Mouse (Mus musculus) midbrain, postnatal 0 days (tissue): Measurements from ENCODE around the gene Rsrp1. TPM values are rescaled to one million over a fixed set of nuclear protein-coding genes. Genes with fewer than 3 reads are reported as not detected.

ENCODE experiments used
- ATAC-seq: fragments of 200-750 bp; cut with Nextera tagmentation; 2 replicates; pipeline ENCODE4 v1.8.0; 2017; ENCODE audit warnings: moderate number of reproducible peaks, mild to moderate bottlenecking, moderate TSS enrichment, moderate library complexity; ENCODE audit not compliant: low FRiP score
- DNase-seq: peaks from one replicate; pipeline ENCODE4 v3.0.0-alpha.2; 2015; ENCODE audit warnings: low spot score
- H3K27ac ChIP-seq: fragments of 300-500 bp; sonication (generic); 2 replicates; pipeline ENCODE4 v1.5.1; 2014; ENCODE audit warnings: low read depth, mild to moderate bottlenecking, low read length, mixed read lengths
- H3K27me3 ChIP-seq: fragments of 300-500 bp; sonication (generic); 2 replicates; pipeline ENCODE4 v1.6.1; 2014; ENCODE audit warnings: low read length, control low read depth, mixed read lengths; ENCODE audit not compliant: insufficient read depth
- H3K36me3 ChIP-seq: fragments of 300-500 bp; sonication (generic); 2 replicates; pipeline ENCODE4 v1.6.1; 2014; ENCODE audit warnings: low read length, control low read depth, mixed read lengths; ENCODE audit not compliant: insufficient read depth
- H3K4me1 ChIP-seq: fragments of 300-500 bp; sonication (generic); 2 replicates; pipeline ENCODE4 v1.6.1; 2014; ENCODE audit warnings: mild to moderate bottlenecking, control low read depth, antibody characterized with exemption, low read length, mixed read lengths; ENCODE audit not compliant: insufficient read depth
- H3K4me2 ChIP-seq: fragments of 300-500 bp; sonication (generic); 2 replicates; pipeline ENCODE4 v1.6.1; 2014; ENCODE audit warnings: low read depth, mild to moderate bottlenecking, low read length, mixed read lengths; ENCODE audit not compliant: poor library complexity, severe bottlenecking
- H3K4me3 ChIP-seq: fragments of 300-500 bp; sonication (generic); 2 replicates; pipeline ENCODE4 v1.5.1; 2014; ENCODE audit warnings: low read depth, mild to moderate bottlenecking, low read length, moderate library complexity
- H3K9ac ChIP-seq: fragments of 300-500 bp; sonication (generic); replicated peaks from 2 replicates; pipeline ENCODE4 v1.6.1; 2014; ENCODE audit warnings: mild to moderate bottlenecking, low read length, moderate library complexity, mixed read lengths; ENCODE audit not compliant: poor library complexity, severe bottlenecking
- H3K9me3 ChIP-seq: fragments of 300-500 bp; sonication (generic); 2 replicates; pipeline ENCODE4 v1.6.1; 2016; ENCODE audit warnings: low read length, control low read depth
- CTCF ChIP-seq: IDR thresholded peaks from 2 replicates; pipeline ENCODE4 v1.5.1; 2016; ENCODE audit warnings: antibody characterized with exemption, mild to moderate bottlenecking
- WGBS: fragments of 180-500 bp; shearing (Covaris S2); extraction: QIAGEN DNeasy Blood & Tissue Kit; methylation state at CpG from one replicate; pipeline ENCODE4 v1.1.7; 2014; 5-methylcytosine and 5-hydroxymethylcytosine counted together
- polyA plus RNA-seq: library from polyadenylated mRNA; unstranded; fragments of >200 nt; fragmentation: Nextera tagmentation; extraction: Ambion mirVana; gene quantifications from 2 replicates; pipeline ENCODE4 v1.2.1, GENCODE M21; 2015
- total RNA-seq: library from RNA; depleted of rRNA; stranded (reverse); fragments of >200 nt; gene quantifications from 2 replicates; pipeline ENCODE4 v1.2.3, GENCODE M21; 2014

Rsrp1 gene
- total and polyA plus RNA-seq, 2 experiments from 2014 or later = 109 to 319 TPM

- DNase-seq = peak; percentile 38
Measured at GRCm38 (mm10) chr4:134924019-134924741, 788 bp downstream of the Rsrp1 start.

GRCm38 (mm10) chr4:134925206-134925605, 1.8 kb downstream of the Rsrp1 start:
- H3K4me2 ChIP-seq = peak overlapping the region; percentile 83
- no peak overlapping the region for H3K27ac ChIP-seq
- H3K27me3 ChIP-seq = no peaks in the 10 kb centered on the region
- H3K9me3 ChIP-seq = no peaks in the 10 kb centered on the region
- H3K9ac ChIP-seq = no peak overlapping the region
- WGBS = 78% methylated on average over 8 of the region's 8 CpGs
- H3K4me3 ChIP-seq = peak overlapping the region; percentile 99; the same call in 1 of the 2 replicates
- peaks cover 23% of the 10 kb centered on the region for H3K36me3 ChIP-seq
- TF ChIP-seq CTCF = no peak
- peaks cover 3% of the 10 kb centered on the region; the same call in 1 of the 2 replicates for H3K4me1 ChIP-seq
- ATAC-seq (no peak), DNase-seq (no peak)

More at GRCm38 (mm10) chr4:134924019-134924741, 788 bp downstream of the Rsrp1 start:
- peak overlapping the region; percentile 83 for H3K4me2 ChIP-seq
- peak overlapping the region; percentile 99 for H3K4me3 ChIP-seq
- no peaks in the 10 kb centered on the region for H3K27me3 ChIP-seq
- H3K36me3 ChIP-seq = peaks cover 23% of the 10 kb centered on the region
- H3K9me3 ChIP-seq = no peaks in the 10 kb centered on the region
- peak overlapping the region; percentile 95 for H3K9ac ChIP-seq
- ATAC-seq = peak; percentile 42
- peak; percentile 37 for TF ChIP-seq CTCF
- under 1% methylated on average over 75 of the region's 75 CpGs for WGBS
- peak overlapping the region; percentile 97 for H3K27ac ChIP-seq
- H3K4me1 ChIP-seq = peaks cover 3% of the 10 kb centered on the region; the same call in 1 of the 2 replicates

DNA sequence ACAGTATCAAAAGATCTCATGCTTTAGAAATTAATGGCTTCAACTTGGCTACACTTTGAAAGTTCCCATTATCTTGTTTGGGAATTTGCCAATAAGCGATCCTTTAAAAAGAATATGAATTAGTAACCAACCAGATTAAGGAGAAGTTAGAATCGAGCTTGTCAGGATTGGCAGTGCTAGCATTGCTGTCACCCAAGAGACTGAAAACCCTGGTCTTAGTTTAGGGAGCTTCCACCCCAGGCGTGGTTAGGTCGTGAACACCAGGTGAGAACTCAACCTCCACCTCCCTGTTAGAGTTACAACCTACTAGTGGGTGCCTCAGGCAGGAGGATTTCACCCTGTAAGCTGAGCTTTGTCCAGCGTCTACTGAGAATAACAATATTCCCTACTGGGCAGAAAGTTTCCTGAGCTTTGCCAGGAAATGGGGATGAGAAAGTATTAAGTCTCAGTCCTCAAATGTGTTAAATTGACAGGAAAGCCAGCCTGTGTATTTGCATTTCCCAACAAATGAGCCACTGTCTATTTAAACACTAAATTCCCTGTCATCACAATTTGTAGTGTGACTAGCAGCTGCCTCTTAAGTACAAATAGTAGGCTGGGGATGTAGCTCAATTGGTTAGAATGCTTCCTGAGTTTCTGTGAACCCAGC, 4.5 kb downstream of the Rsrp1 start:
- 70% methylated on average over 5 of the region's 5 CpGs for WGBS
- Histone ChIP-seq H3K4me1 (peaks cover 3% of the 10 kb centered on the region; the same call in 1 of the 2 replicates), H3K9me3 (no peaks in the 10 kb centered on the region), H3K4me3 (no peak overlapping the region), H3K36me3 (peaks cover 26% of the 10 kb centered on the region), H3K4me2 (no peak overlapping the region), H3K27me3 (no peaks in the 10 kb centered on the region), H3K9ac (no peak overlapping the region), H3K27ac (no peak overlapping the region)
- no peak for DNase-seq
- TF ChIP-seq CTCF = no peak
- ATAC-seq = no peak

DNA sequence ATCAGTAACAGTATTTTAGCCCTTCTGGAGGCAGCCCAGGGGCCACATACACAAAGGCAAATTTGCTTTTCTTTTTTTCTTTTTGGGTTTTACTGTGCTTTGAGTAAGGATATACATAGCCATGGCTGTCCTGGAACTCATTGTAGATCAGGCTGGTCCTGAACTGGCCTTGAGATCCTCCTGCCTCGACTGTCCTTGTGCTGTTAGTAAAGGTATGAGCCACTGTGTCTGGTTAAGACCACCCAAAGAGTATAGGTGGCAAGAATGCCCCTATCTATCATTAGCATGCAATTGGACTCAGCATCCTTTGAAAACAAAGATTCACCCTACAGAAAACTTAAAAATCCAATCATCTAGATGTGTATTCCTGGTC, 5.1 kb downstream of the Rsrp1 start:
- Histone ChIP-seq H3K9me3 (no peaks in the 10 kb centered on the region), H3K4me2 (no peak overlapping the region), H3K27ac (no peak overlapping the region), H3K27me3 (no peaks in the 10 kb centered on the region), H3K36me3 (peaks cover 31% of the 10 kb centered on the region), H3K4me1 (peaks cover 3% of the 10 kb centered on the region; the same call in 1 of the 2 replicates), H3K4me3 (no peak overlapping the region), H3K9ac (no peak overlapping the region)
- WGBS = 91% methylated on average over 1 of the region's 1 CpGs
- TF ChIP-seq CTCF = no peak
- ATAC-seq (no peak), DNase-seq (no peak)

DNA sequence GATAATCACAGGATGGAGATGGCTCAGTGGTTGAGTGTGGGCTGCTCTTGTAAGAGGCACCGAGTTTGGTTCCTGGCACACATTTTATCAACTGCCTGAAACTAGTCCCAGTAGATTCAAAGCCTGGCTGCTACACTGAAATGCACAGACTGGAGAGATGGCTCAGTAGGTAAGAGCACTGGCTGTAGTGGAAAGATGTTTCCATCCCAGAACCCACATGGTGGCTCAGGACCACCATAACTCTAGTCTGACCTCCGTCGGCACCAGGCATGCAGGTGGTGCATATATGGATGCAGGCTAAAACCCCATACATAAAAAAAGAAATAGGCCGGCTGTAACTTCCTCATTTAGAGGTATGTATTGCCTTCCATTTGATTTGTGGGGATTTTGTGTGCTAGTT, 6.1 kb downstream of the Rsrp1 start:
- TF ChIP-seq CTCF = no peak
- WGBS = 81% methylated on average over 4 of the region's 4 CpGs
- peaks cover 38% of the 10 kb centered on the region for H3K36me3 ChIP-seq

DNA sequence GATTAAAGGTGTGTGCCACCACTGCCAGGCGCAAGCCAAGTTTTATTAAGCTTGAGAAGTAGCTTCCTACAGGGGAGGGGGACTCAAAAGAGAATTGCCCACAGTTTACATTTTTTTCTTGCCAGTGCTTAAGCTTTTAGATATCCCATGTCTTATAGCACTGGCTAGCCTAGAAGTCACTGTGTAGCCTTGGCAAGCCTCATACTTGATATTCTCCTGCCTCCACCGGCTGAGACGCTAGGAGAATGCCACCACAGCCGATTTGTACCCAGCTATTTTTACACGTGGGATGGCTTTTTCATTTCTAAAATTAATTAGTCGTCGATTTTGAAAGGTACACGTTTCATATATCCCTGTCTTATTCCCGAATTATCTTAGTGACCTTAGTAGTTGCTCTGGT, 6.8 kb downstream of the Rsrp1 start:
- Histone ChIP-seq H3K4me3 (peak overlapping the region; percentile 74), H3K36me3 (peaks cover 45% of the 10 kb centered on the region)

More for the DNA sequence above, 6.1 kb downstream of the Rsrp1 start:
- Histone ChIP-seq H3K9ac (no peak overlapping the region), H3K4me1 (peaks cover 3% of the 10 kb centered on the region; the same call in 1 of the 2 replicates), H3K27ac (no peak overlapping the region), H3K9me3 (no peaks in the 10 kb centered on the region), H3K27me3 (no peaks in the 10 kb centered on the region), H3K4me3 (no peak overlapping the region), H3K4me2 (no peak overlapping the region)
- no peak for DNase-seq
- ATAC-seq = no peak

More for the DNA sequence above, 6.8 kb downstream of the Rsrp1 start:
- TF ChIP-seq CTCF = no peak
- Histone ChIP-seq H3K27me3 (no peaks in the 10 kb centered on the region), H3K9me3 (no peaks in the 10 kb centered on the region), H3K4me1 (peaks cover 2% of the 10 kb centered on the region; the same call in 1 of the 2 replicates), H3K4me2 (peak overlapping the region; percentile 81), H3K27ac (0 out of 2 replicates have a peak overlapping the region, but pooled peaks have one; percentile 19), H3K9ac (no peak overlapping the region; the same call in 1 of the 2 replicates)
- ATAC-seq (no peak), DNase-seq (no peak)
- WGBS = 26% methylated on average over 9 of the region's 9 CpGs
